In the genomic region with DNA sequence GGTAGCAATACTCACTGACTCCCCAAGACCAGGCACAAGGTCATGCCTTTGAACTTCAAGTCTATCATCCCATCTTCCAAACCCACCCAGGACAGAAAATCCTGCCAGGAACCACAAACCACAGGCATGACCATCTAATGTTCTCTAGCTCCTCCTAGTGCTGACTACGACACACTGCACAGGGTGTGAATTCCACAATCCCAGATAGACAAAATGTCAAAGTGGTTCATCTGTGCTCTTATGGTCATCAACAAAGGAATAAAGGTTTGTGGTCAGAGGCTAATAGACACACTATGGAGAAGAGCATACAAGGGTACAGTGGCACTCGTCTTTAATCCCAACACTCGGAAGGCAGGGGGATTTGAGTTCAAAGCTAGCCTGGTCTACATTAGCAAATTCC, we compare ENCODE assay signal across 9 mouse cellular contexts. TPM values are rescaled to one million over a fixed set of nuclear protein-coding genes. Genes with fewer than 3 reads are reported as not detected.
DNase-seq lines count a peak whose midpoint lies in the region; ATAC-seq lines count a peak whose summit lies in the region.
"Had no signal": no experiment of that assay in that cellular context is flagged by ENCODE, and none has a peak within 500 bp of the region (broad histone marks: within the 10 kb centered on the region; RNA-seq: fewer than 3 reads in every experiment).

No protein-coding gene starts in this region.

- no peak overlapping the region for H3K4me2 ChIP-seq in kidney, embryonic 16.5 days (replicated peaks; ENCODE audit: low read depth, low read length)
- H3K4me2 ChIP-seq in hindbrain, embryonic 15.5 days = no peak overlapping the region
- no peak overlapping the region for H3K4me2 ChIP-seq in intestine, embryonic 16.5 days (ENCODE audit: low read depth, low read length)
- H3K4me2 ChIP-seq: limb, embryonic 13.5 days had no signal

- H3K4me1 ChIP-seq in kidney, embryonic 16.5 days (ENCODE audit: insufficient read depth, low read length) = no peaks in the 10 kb centered on the region
- H3K4me1 ChIP-seq in hindbrain, embryonic 15.5 days (replicated peaks) = no peaks in the 10 kb centered on the region
- H3K4me1 ChIP-seq in intestine, embryonic 16.5 days (ENCODE audit: control insufficient read depth, insufficient read depth, low read length) = no peaks in the 10 kb centered on the region
- H3K4me1 ChIP-seq: limb, embryonic 13.5 days had no signal

- 0 out of 2 replicates have a peak, but pooled peaks cover 2% of the 10 kb centered on the region for H3K9me3 ChIP-seq in kidney, embryonic 16.5 days (ENCODE audit: low read length)
- H3K9me3 ChIP-seq in hindbrain, embryonic 15.5 days = no peaks in the 10 kb centered on the region
- no peaks in the 10 kb centered on the region for H3K9me3 ChIP-seq in intestine, embryonic 16.5 days (ENCODE audit: control insufficient read depth, low read length)
- H3K9me3 ChIP-seq: limb, embryonic 13.5 days had no signal

- H3K27ac ChIP-seq in kidney, embryonic 16.5 days (ENCODE audit: low read length) = no peak overlapping the region
- H3K27ac ChIP-seq in hindbrain, embryonic 15.5 days (replicated peaks) = no peak overlapping the region
- H3K27ac ChIP-seq in intestine, embryonic 16.5 days (ENCODE audit: low read length) = no peak overlapping the region
- H3K27ac ChIP-seq: limb, embryonic 13.5 days had no signal

- 81% methylated on average over 3 of the region's 3 CpGs for WGBS in kidney, embryonic 16.5 days
- 72% methylated on average over 3 of the region's 3 CpGs for WGBS in hindbrain, embryonic 15.5 days
- 74% methylated on average over 3 of the region's 3 CpGs for WGBS in intestine, embryonic 16.5 days

- DNase-seq in kidney, adult 8-10 months = peak; percentile 8 to 13
- peak; percentile 15 for DNase-seq in MEL-GATA-1-ER (ENCODE audit: extremely low read depth, low read depth)
- peak; percentile 67 to 70 for DNase-seq in cerebellum, postnatal 14 days
- DNase-seq in adrenal gland, adult 2 months = no peak

- H3K4me3 ChIP-seq in kidney, embryonic 16.5 days (ENCODE audit: low read length) = no peak overlapping the region
- H3K4me3 ChIP-seq in hindbrain, embryonic 15.5 days = no peak overlapping the region
- no peak overlapping the region for H3K4me3 ChIP-seq in intestine, embryonic 16.5 days (ENCODE audit: low read length)
- H3K4me3 ChIP-seq: limb, embryonic 13.5 days had no signal

- ATAC-seq in kidney, embryonic 16.5 days (ENCODE audit: low FRiP score, low TSS enrichment) = no peak
- ATAC-seq in hindbrain, embryonic 15.5 days (ENCODE audit: low FRiP score, low read depth) = peak; percentile 32; the same call in 1 of the 2 replicates
- ATAC-seq in monocyte, adult 5-6 weeks (replicated peaks; ENCODE audit: insufficient number of reproducible peaks, low FRiP score, low TSS enrichment, poor library complexity, severe bottlenecking) = peak; percentile 53; the same call in 1 of the 2 replicates
- no peak for ATAC-seq in intestine, embryonic 16.5 days

- no peaks in the 10 kb centered on the region for H3K27me3 ChIP-seq in kidney, embryonic 16.5 days (ENCODE audit: insufficient read depth, low read length)
- H3K27me3 ChIP-seq in hindbrain, embryonic 15.5 days = no peaks in the 10 kb centered on the region
- no peaks in the 10 kb centered on the region for H3K27me3 ChIP-seq in intestine, embryonic 16.5 days (replicated peaks; ENCODE audit: control insufficient read depth, insufficient read depth, low read length)
- H3K27me3 ChIP-seq: limb, embryonic 13.5 days had no signal

- peaks cover 21% of the 10 kb centered on the region; the same call in 1 of the 2 replicates for H3K36me3 ChIP-seq in kidney, embryonic 16.5 days (ENCODE audit: insufficient read depth, low read length)
- peaks cover 37% of the 10 kb centered on the region for H3K36me3 ChIP-seq in hindbrain, embryonic 15.5 days
- peaks cover 3% of the 10 kb centered on the region; the same call in 1 of the 2 replicates for H3K36me3 ChIP-seq in intestine, embryonic 16.5 days (ENCODE audit: control insufficient read depth, insufficient read depth, low read length)

- no peak overlapping the region for H3K9ac ChIP-seq in kidney, embryonic 16.5 days (replicated peaks; ENCODE audit: low read length)
- no peak overlapping the region for H3K9ac ChIP-seq in hindbrain, embryonic 15.5 days
- no peak overlapping the region for H3K9ac ChIP-seq in intestine, embryonic 16.5 days (ENCODE audit: low read depth, low read length)
- H3K9ac ChIP-seq: limb, embryonic 13.5 days had no signal

RNA-seq across cellular contexts. Expression of gene Riiad1, which starts 22.1 kb away (rescaled TPM):
- 0.99 and 1.7 TPM in 2 replicates for polyA plus RNA-seq in kidney, embryonic 16.5 days (2015; fragmentation: Nextera tagmentation; extraction: Ambion mirVana)
- polyA plus RNA-seq in hindbrain, embryonic 15.5 days (2015; fragmentation: Nextera tagmentation; extraction: Ambion mirVana) = 20.0 and 21.0 TPM in 2 replicates
- 1.8 to 2.2 TPM in 2 of 3 replicates, not detected in the other for total RNA-seq in monocyte, adult 5-6 weeks (2017)
- 5.4 TPM in 2 replicates for polyA plus RNA-seq in intestine, embryonic 16.5 days (2015; fragmentation: Nextera tagmentation; extraction: Ambion mirVana)
- 1 to 10 TPM; 2.8 to 3.5 TPM for total RNA-seq in adrenal gland, adult 2 months (2021)
- not detected in 2 replicates for polyA plus RNA-seq in adrenal gland, adult 2 months (2012; rRNA removed)

RNA-seq across cellular contexts. Expression of gene Celf3, which starts 24.1 kb away (rescaled TPM):
- polyA plus RNA-seq in kidney, embryonic 16.5 days (2015; fragmentation: Nextera tagmentation; extraction: Ambion mirVana) = 1.4 and 2.5 TPM in 2 replicates
- polyA plus RNA-seq in hindbrain, embryonic 15.5 days (2015; fragmentation: Nextera tagmentation; extraction: Ambion mirVana) = 219 and 232 TPM in 2 replicates
- total RNA-seq in monocyte, adult 5-6 weeks (2017) = 0.19 TPM in 1 of 3 replicates, not detected in the others
- polyA plus RNA-seq in intestine, embryonic 16.5 days (2015; fragmentation: Nextera tagmentation; extraction: Ambion mirVana) = 18.8 and 24.1 TPM in 2 replicates
- total RNA-seq in adrenal gland, adult 2 months (2021) = 10 to 100 TPM; 17.6 to 27.7 TPM
- polyA plus RNA-seq in adrenal gland, adult 2 months (2012; rRNA removed) = 62.2 and 77.6 TPM in 2 replicates

RNA-seq across cellular contexts. Expression of gene Oaz3, which starts 58.5 kb away (rescaled TPM):
- polyA plus RNA-seq in kidney, embryonic 16.5 days (2015; fragmentation: Nextera tagmentation; extraction: Ambion mirVana) = 0.44 and 0.66 TPM in 2 replicates
- 1.4 and 1.6 TPM in 2 replicates for polyA plus RNA-seq in hindbrain, embryonic 15.5 days (2015; fragmentation: Nextera tagmentation; extraction: Ambion mirVana)
- total RNA-seq in monocyte, adult 5-6 weeks (2017) = 0.43 TPM in 1 of 3 replicates, not detected in the others
- 0.17 and 0.23 TPM in 2 replicates for polyA plus RNA-seq in intestine, embryonic 16.5 days (2015; fragmentation: Nextera tagmentation; extraction: Ambion mirVana)
- total RNA-seq in adrenal gland, adult 2 months (2021) = under 1 TPM in 1 of 2 experiments, not detected in 1; 0.24 TPM
- polyA plus RNA-seq in adrenal gland, adult 2 months (2012; rRNA removed) = 0.15 TPM in 1 of 2 replicates, not detected in the other

RNA-seq across cellular contexts. Expression of gene Mrpl9, which starts 59.1 kb away (rescaled TPM):
- polyA plus RNA-seq in kidney, embryonic 16.5 days (2015; fragmentation: Nextera tagmentation; extraction: Ambion mirVana) = 72.3 and 79.1 TPM in 2 replicates
- polyA plus RNA-seq in hindbrain, embryonic 15.5 days (2015; fragmentation: Nextera tagmentation; extraction: Ambion mirVana) = 60.6 and 61.0 TPM in 2 replicates
- total RNA-seq in monocyte, adult 5-6 weeks (2017) = 54.6 to 77.8 TPM (median 70.4 TPM) in 3 replicates
- polyA plus RNA-seq in intestine, embryonic 16.5 days (2015; fragmentation: Nextera tagmentation; extraction: Ambion mirVana) = 68.1 and 77.6 TPM in 2 replicates
- 10 to 100 TPM; 46.4 to 84.5 TPM for total RNA-seq in adrenal gland, adult 2 months (2021)
- polyA plus RNA-seq in adrenal gland, adult 2 months (2012; rRNA removed) = 16.4 and 18.0 TPM in 2 replicates

Comparison
In these comparisons a context has a peak if more than half of its experiments do, and no peak if none do; other contexts are left out.
1. ATAC-seq: peak in hindbrain, embryonic 15.5 days (single experiment) and monocyte, adult 5-6 weeks (single experiment); none in kidney, embryonic 16.5 days (single experiment) and intestine, embryonic 16.5 days (single experiment).